Mouse (Mus musculus) heart, postnatal 36 days (tissue): Measurements from ENCODE around the gene Acvr1b. TPM values are rescaled to one million over a fixed set of nuclear protein-coding genes. Genes with fewer than 3 reads are reported as not detected.
A peak's percentile ranks its signal among the peaks of the same experiment; 100 is the strongest.

Experiments used
- DNase-seq, 2 experiments: peaks; one replicate each; pipeline ENCODE4 v3.0.0; 2021 to 2022
- intact Hi-C: fragments of 180-260 bp; cut with DNase I; formaldehyde crosslinking; loops from one replicate; pipeline ENCODE4 v1.15.1; 2025
- total RNA-seq, 2 experiments: library from RNA; stranded (reverse); gene quantifications; 2 replicates each; pipeline ENCODE4 v1.2.3; 2021

Gene Acvr1b
- total RNA-seq, 2 experiments from 2014 or later: 12.6 to 14.6 TPM

- DNase-seq: no peak
- intact Hi-C loops: loop anchor here (2.0 kb wide), 1 partner anchor 23 kb away; no protein-coding TSS in a partner anchor
Measured at GRCm38 (mm10) chr15:101172016-101172415, 1.9 kb upstream of the Acvr1b start.

GRCm38 (mm10) chr15:101174294-101175130 is 645 bp downstream of the Acvr1b start:
- intact Hi-C loops: no loop called here

GRCm38 (mm10) chr15:101175131-101175460 is 1.2 kb downstream of the Acvr1b start:
- DNase-seq: no peak

More at GRCm38 (mm10) chr15:101174294-101175130, 645 bp downstream of the Acvr1b start:
- no peak for DNase-seq

DNA sequence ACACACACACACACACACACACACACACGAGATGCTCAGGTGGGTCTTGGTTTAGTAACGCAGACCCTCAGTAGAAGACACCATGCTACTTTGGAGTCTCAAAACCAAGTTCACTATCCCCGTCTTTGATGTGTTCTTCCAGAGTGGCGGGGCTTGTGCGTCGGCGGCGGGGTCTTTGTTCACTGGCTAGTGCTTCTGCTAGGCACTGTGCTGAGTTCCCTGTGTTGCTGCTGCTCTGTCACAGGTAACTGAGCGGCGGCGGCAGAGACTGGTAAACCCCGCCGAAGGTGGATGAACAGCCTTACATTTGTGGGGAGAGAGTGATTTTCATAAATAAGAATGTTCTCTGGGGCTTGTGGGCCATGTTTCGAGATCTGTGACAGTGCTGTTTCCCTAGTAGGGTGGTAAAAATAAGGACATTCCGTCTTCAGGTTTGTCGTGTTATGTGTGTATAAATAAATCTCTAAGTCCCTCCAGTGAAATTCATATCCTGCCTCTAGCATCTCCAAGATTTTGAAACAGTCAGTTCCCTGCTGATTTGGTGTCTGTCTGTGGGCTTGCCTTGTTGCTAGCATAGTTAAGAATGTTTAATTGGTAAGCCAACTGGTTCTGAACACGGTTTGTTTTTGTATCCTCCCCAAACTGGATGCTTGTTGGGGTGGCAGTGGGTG is 1.9 kb downstream of the Acvr1b start:
- no peak for DNase-seq
- intact Hi-C loops: no loop called here

More at GRCm38 (mm10) chr15:101175131-101175460, 1.2 kb downstream of the Acvr1b start:
- intact Hi-C loops: no loop called here

- DNase-seq: no peak
- intact Hi-C loops: no loop called here
Measured at GRCm38 (mm10) chr15:101176284-101176680, 2.4 kb downstream of the Acvr1b start.

- DNase-seq: no peak
- intact Hi-C loops: no loop called here
Measured at GRCm38 (mm10) chr15:101176795-101177691, 3.2 kb downstream of the Acvr1b start.

DNA sequence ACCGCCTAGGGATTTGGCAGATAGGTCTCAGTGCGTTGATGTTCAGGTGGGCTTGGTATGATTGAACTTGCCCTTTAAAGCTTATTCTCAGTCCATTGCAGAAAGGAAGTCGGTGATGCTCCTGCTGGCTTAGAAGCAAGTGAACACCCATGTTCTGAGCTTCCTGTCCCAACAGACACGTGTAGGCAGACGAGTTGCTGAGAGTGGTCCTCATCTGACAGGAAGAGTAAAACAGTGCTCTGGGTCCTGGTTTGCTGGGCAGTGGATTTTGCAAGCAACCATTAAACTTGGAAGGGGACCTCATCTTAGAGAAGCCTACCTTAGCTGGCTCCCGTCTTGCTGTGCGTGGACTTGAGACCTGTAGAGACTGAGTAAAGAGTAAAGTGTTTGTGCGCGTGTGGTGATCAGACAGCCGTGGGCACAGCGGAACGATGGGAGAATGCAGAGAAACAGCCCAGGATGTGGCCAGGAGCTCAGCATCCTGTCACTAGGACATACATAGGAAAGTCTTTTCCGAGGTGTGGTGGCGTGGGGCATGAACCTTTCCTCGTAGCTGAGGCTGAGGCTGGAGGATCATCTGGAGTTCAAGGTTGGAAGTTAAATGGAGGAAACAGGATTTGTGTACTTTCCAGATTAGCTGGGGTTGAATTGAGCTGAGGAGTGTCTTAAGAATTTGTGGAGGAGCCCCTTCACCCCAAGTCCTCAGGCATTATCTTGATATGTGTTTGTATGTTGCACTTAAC is 6.7 kb downstream of the Acvr1b start:
- intact Hi-C loops: loop anchor here (10.0 kb wide), 1 partner anchor 406 kb away; no protein-coding TSS in a partner anchor

DNA sequence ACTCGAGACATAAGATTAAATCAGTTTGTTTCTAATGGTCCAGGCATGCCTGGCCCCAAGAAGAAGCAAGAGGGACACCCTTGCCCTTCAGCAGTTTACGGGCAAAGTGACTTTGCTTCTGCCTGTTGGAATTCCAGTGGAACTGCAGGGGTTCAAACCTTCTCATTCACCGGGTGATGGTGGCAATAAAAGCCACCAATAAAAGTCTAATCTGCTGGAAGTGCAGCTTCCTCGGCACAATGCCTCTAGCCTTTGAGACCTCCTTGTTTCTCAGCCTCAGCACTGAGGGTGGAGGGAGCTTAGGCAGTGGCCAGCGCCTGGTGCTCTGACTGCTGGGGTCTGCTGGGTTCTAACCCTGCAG is 7.2 kb downstream of the Acvr1b start:
- DNase-seq: no peak
- intact Hi-C loops: loop anchor here (10.0 kb wide), 1 partner anchor 406 kb away; no protein-coding TSS in a partner anchor

More for the DNA sequence above, 6.7 kb downstream of the Acvr1b start:
- DNase-seq: no peak

DNA sequence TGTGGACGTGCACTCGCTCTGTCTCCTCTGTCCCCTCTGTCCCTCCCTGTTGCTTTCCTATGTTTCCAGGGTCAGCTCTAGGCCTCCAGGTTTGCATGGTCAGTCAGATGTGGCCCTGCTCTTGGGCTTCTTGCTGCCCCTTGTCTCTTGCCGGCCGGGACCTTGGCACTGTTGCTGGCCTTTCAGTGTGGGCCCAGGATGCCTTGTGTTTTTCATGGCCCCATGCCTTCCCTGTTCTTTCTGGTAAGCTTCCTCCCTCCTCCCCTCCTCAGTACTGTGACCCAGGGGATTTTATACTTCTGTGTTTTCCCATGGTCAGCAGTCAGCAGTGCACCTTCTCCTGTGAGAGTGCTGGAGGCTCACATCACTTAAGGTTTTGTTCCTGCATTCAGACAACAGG is 7.6 kb downstream of the Acvr1b start:
- no peak for DNase-seq
- intact Hi-C loops: loop anchor here (10.0 kb wide), 1 partner anchor 407 kb away; no protein-coding TSS in a partner anchor

GRCm38 (mm10) chr15:101182676-101183075 is 8.8 kb downstream of the Acvr1b start:
- intact Hi-C loops: loop anchor here (10.0 kb wide), 1 partner anchor 408 kb away; no protein-coding TSS in a partner anchor
- DNase-seq: no peak

GRCm38 (mm10) chr15:101184300-101184699 is 10.4 kb downstream of the Acvr1b start:
- DNase-seq: no peak
- intact Hi-C loops: loop anchor here (10.0 kb wide), 1 partner anchor 409 kb away; no protein-coding TSS in a partner anchor

DNA sequence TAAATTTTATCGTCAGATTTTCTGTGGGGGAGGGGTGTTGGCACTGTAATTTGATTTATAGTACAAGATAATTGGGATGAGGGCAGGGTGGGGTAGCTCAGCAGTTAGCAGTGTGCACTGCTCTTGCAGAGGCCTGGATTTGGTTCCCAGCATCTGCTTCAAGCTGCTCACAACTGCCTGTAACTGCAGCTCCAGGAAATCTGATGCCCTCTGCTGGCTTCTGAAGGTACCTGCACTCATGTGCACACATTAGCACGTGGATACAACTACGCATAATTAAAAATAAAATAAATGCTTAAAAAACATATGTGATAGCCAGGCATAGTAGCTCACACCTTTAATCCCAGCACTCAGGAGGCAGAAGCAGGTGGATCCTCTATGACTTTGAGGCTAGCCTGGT is 11.7 kb downstream of the Acvr1b start:
- intact Hi-C loops: loop anchor here (10.0 kb wide), 1 partner anchor 411 kb away; no protein-coding TSS in a partner anchor
- no peak for DNase-seq

GRCm38 (mm10) chr15:101187907-101188306 is 14.0 kb downstream of the Acvr1b start:
- intact Hi-C loops: loop anchor here (10.0 kb wide), 1 partner anchor 413 kb away; no protein-coding TSS in a partner anchor
- no peak for DNase-seq

GRCm38 (mm10) chr15:101189981-101190761 is 16.3 kb downstream of the Acvr1b start:
- intact Hi-C loops: loop anchor here (10.0 kb wide), 1 partner anchor 415 kb away; no protein-coding TSS in a partner anchor

DNA sequence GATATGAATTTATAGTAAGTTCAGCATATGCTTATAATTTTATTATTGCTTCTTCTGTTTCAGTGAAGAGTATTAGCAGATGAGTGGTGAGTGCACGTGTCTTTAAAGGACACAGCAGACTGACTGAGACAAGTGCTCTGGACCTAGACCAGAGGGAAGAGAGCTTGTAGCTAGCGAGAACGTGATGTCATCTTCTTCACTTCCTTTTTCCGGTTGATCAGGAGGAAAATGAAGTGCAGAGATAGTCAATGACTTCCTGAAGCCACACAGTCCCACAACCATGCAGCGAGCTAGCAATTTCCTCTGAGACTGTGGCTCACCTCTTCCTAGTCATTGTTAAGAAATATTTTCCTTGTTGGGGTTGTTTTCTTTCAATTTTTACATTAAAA is 16.9 kb downstream of the Acvr1b start:
- intact Hi-C loops: no loop called here
- DNase-seq: no peak

More at GRCm38 (mm10) chr15:101189981-101190761, 16.3 kb downstream of the Acvr1b start:
- no peak for DNase-seq

- intact Hi-C loops: no loop called here
- peak; percentile 60 to 71 for DNase-seq
Measured at GRCm38 (mm10) chr15:101191459-101192259, 17.8 kb downstream of the Acvr1b start.

DNA sequence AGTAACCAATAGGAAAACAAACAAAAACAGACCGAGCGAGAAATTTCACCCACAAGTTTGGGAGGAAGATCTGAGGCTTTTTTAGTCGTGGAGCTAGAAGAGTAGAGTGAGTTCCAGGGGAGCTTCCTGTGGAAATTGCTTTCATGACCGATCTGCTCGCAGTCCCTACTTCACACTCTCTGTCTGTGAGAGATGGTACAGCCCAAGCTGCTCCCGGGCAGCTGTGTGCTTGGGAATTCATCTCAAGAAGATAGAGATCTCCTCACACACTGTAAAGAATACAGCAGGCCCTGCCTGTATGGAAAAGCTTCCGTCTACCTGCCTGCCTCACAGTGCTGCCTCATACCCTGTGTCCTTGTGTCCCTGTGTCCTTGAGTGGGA is 18.4 kb downstream of the Acvr1b start:
- intact Hi-C loops: no loop called here
- no peak for DNase-seq

GRCm38 (mm10) chr15:101192651-101193050 is 18.8 kb downstream of the Acvr1b start:
- intact Hi-C loops: no loop called here
- no peak for DNase-seq
